Mouse (Mus musculus): ENCODE measurements around the gene Hes2. TPM values are rescaled to one million over a fixed set of nuclear protein-coding genes. Genes with fewer than 3 reads are reported as not detected.

Hes2 gene
- polyA plus RNA-seq, 1 experiment from 2014 or later, result 0.13 TPM

DNA sequence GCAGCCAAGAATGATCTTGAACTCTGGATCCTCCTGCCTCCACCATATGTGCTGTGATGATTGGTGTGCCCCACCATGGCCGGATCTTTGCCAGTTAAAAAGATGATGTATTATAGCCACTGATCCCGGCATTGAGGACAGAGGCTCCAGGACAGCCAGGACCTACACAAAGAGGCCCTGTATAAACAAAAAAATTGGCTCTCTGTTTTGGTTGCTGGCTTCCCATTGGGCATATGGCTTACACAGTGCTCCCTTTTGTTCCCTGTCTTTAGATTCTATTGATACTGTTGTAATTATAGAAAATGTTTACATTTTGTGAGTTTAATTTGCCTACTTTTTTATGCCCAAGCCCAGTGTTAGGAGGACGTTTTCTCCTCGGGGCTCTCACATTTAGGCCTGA lies 33.9 kb downstream of the Hes2 start:
- Histone ChIP-seq H3K27ac (replicated peaks) (no peak overlapping the region), H3K4me2 (no peak overlapping the region), H3K9ac (no peak overlapping the region), H3K27me3 (no peaks in the 10 kb centered on the region), H3K9me3 (no peaks in the 10 kb centered on the region), H3K4me1 (replicated peaks) (peaks cover 26% of the 10 kb centered on the region), H3K4me3 (no peak overlapping the region), H3K36me3 (no peaks in the 10 kb centered on the region)
- ATAC-seq (ENCODE audit: low read depth), result no peak
- 51% methylated on average over 4 of the region's 4 CpGs for WGBS

- H3K9me3 ChIP-seq, result no peaks in the 10 kb centered on the region
- WGBS, result 94% methylated on average over 3 of the region's 3 CpGs
- no peaks in the 10 kb centered on the region for H3K27me3 ChIP-seq
- H3K4me1 ChIP-seq (replicated peaks), result peaks cover 26% of the 10 kb centered on the region
- no peak overlapping the region for H3K27ac ChIP-seq (replicated peaks)
- no peak overlapping the region for H3K9ac ChIP-seq
- no peak overlapping the region for H3K4me3 ChIP-seq
- no peaks in the 10 kb centered on the region for H3K36me3 ChIP-seq
- H3K4me2 ChIP-seq, result no peak overlapping the region
- no peak for ATAC-seq (ENCODE audit: low read depth)
Measured at GRCm38 (mm10) chr4:152194476-152195175, 36.0 kb downstream of the Hes2 start.

DNA sequence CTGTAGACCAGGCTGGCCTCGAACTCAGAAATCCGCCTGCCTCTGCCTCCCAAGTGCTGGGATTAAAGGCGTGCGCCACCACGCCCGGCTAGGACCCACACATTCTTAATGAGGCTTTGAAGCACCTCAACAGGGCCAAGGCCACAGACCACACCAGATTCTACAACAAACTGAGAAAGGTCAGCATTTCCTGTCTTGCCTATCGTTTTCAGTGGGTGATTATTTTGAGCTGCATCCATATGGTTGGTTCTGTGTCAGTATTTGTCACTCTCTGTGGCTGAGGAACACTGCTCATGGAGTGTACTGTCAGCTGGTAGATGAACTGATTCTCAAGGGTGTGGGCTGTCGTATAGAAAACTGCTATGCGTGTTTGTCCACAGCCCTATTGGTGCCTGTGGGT lies 37.6 kb downstream of the Hes2 start:
- 94% methylated on average over 9 of the region's 9 CpGs for WGBS
- H3K4me3 ChIP-seq, result no peak overlapping the region
- H3K4me2 ChIP-seq, result no peak overlapping the region
- H3K9me3 ChIP-seq, result no peaks in the 10 kb centered on the region
- H3K4me1 ChIP-seq (replicated peaks), result peaks cover 12% of the 10 kb centered on the region; the same call in 1 of the 2 replicates
- no peak overlapping the region for H3K27ac ChIP-seq (replicated peaks)
- ATAC-seq (ENCODE audit: low read depth), result no peak
- H3K27me3 ChIP-seq, result no peaks in the 10 kb centered on the region
- no peaks in the 10 kb centered on the region for H3K36me3 ChIP-seq
- no peak overlapping the region for H3K9ac ChIP-seq

DNA sequence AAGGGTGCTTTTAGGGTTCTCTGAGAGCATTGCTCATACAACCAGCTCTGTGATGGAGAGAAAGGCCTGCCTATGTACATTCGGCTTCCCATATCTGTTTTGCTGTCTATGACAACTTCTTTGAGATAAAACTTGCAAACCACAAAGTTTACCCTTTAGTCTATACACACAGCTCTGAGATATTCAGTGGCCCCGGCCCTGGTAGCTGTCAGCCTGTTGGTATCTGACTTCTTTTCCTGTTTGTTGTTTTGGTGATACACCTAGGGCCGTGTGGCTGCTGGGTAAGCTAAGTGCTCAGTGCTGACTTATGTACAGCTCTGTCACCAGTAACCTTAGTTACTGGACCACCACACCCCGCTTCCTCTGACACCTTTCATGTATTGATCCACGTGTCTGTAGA lies 38.9 kb downstream of the Hes2 start:
- no peaks in the 10 kb centered on the region for H3K36me3 ChIP-seq
- H3K4me2 ChIP-seq, result no peak overlapping the region
- no peak overlapping the region for H3K27ac ChIP-seq (replicated peaks)
- no peak overlapping the region for H3K9ac ChIP-seq
- ATAC-seq (ENCODE audit: low read depth), result no peak
- no peaks in the 10 kb centered on the region for H3K9me3 ChIP-seq
- peaks cover 16% of the 10 kb centered on the region for H3K4me1 ChIP-seq (replicated peaks)
- no peaks in the 10 kb centered on the region for H3K27me3 ChIP-seq
- 83% methylated on average over 5 of the region's 5 CpGs for WGBS
- H3K4me3 ChIP-seq, result no peak overlapping the region

DNA sequence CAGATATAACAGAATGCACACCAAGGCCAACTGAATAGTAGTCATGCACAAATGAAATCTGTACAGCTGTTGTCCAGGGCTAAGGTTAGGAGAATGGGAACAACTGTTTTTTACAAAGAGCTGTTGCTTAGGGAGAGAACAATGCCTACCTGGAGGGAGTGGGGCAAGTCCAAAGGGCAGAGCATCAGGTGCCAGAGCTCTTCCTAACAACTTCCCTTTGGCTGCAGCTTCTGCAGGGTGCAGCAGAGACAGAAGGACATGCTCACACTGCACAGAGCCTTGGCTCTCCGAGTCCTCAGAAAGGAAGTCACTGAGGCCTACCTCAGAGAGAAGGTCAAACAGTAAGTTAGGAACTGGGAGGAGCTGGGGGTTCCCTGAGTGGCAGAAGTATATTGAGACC lies 41.0 kb downstream of the Hes2 start:
- Histone ChIP-seq H3K4me2 (no peak overlapping the region), H3K36me3 (no peaks in the 10 kb centered on the region), H3K27ac (replicated peaks) (no peak overlapping the region), H3K9ac (no peak overlapping the region), H3K27me3 (no peaks in the 10 kb centered on the region), H3K4me1 (replicated peaks) (peaks cover 12% of the 10 kb centered on the region; the same call in 1 of the 2 replicates), H3K4me3 (no peak overlapping the region), H3K9me3 (no peaks in the 10 kb centered on the region)
- no peak for ATAC-seq (ENCODE audit: low read depth)
- 76% methylated on average over 1 of the region's 1 CpGs for WGBS

GRCm38 (mm10) chr4:152201492-152201891 lies 42.8 kb downstream of the Hes2 start:
- Histone ChIP-seq H3K4me3 (no peak overlapping the region), H3K27ac (replicated peaks) (no peak overlapping the region), H3K9me3 (no peaks in the 10 kb centered on the region), H3K27me3 (no peaks in the 10 kb centered on the region), H3K36me3 (no peaks in the 10 kb centered on the region), H3K4me2 (no peak overlapping the region), H3K4me1 (replicated peaks) (peaks cover 22% of the 10 kb centered on the region; the same call in 1 of the 2 replicates), H3K9ac (no peak overlapping the region)
- 82% methylated on average over 6 of the region's 6 CpGs for WGBS
- ATAC-seq (ENCODE audit: low read depth), result no peak

DNA sequence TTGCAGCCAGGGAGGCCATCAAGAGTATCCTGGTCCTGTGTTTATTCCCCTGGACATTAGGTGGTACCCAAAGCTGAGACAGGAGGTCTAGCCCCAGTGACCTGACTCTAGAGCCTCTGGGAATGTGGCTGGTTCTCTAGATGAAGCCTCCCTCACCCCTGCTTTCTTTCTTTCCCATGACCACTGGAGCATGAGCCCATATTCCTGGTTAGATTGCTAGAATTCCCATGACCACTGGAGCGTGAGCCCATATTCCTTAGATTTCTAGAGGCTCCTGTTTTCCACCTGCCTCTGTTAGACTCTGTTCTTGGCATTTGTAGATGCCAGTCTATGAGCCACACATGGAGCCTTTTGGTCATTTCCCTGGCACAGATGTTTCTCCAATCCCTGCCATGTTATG lies 43.8 kb downstream of the Hes2 start:
- H3K4me2 ChIP-seq, result no peak overlapping the region
- H3K9ac ChIP-seq, result no peak overlapping the region
- no peaks in the 10 kb centered on the region for H3K9me3 ChIP-seq
- no peaks in the 10 kb centered on the region for H3K27me3 ChIP-seq
- H3K4me3 ChIP-seq, result no peak overlapping the region
- H3K4me1 ChIP-seq (replicated peaks), result peaks cover 22% of the 10 kb centered on the region; the same call in 1 of the 2 replicates
- H3K27ac ChIP-seq (replicated peaks), result no peak overlapping the region
- ATAC-seq (ENCODE audit: low read depth), result no peak
- H3K36me3 ChIP-seq, result no peaks in the 10 kb centered on the region
- WGBS, result 97% methylated on average over 1 of the region's 1 CpGs

DNA sequence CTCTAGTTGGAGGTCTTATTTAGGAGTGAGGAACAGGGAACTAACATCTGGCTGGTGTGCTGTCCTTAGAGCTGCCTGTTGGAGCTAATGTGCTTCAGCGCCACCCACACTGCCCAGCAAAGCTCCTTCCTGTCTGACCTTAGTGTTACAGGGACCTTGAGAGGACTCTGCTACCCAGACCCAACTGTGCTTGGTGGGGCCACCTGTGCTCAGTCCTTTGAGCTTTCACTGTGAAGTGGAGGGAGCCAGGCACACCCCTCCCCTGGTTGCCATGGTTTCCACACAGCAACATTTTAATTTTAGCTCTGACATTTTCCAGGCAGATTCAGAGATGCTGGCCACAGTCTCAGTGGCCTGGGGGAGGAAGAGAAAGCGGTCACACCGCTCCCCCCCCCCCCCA lies 44.2 kb downstream of the Hes2 start:
- Histone ChIP-seq H3K27ac (replicated peaks) (no peak overlapping the region), H3K4me3 (no peak overlapping the region), H3K9ac (no peak overlapping the region), H3K4me1 (replicated peaks) (peaks cover 22% of the 10 kb centered on the region; the same call in 1 of the 2 replicates), H3K36me3 (no peaks in the 10 kb centered on the region), H3K4me2 (no peak overlapping the region), H3K27me3 (no peaks in the 10 kb centered on the region), H3K9me3 (no peaks in the 10 kb centered on the region)
- 89% methylated on average over 3 of the region's 3 CpGs for WGBS
- ATAC-seq (ENCODE audit: low read depth), result no peak

GRCm38 (mm10) chr4:152204663-152205062 lies 46.0 kb downstream of the Hes2 start:
- peaks cover 22% of the 10 kb centered on the region; the same call in 1 of the 2 replicates for H3K4me1 ChIP-seq (replicated peaks)

GRCm38 (mm10) chr4:152206199-152206598 lies 47.5 kb downstream of the Hes2 start:
- no peak for ATAC-seq (ENCODE audit: low read depth)
- H3K27ac ChIP-seq (replicated peaks), result no peak overlapping the region
- H3K4me3 ChIP-seq, result no peak overlapping the region
- WGBS, result 60% methylated on average over 6 of the region's 6 CpGs
- no peaks in the 10 kb centered on the region for H3K9me3 ChIP-seq
- 0 out of 2 replicates have a peak, but pooled peaks cover 3% of the 10 kb centered on the region for H3K36me3 ChIP-seq
- no peak overlapping the region for H3K4me2 ChIP-seq
- H3K4me1 ChIP-seq (replicated peaks), result peaks cover 21% of the 10 kb centered on the region; the same call in 1 of the 2 replicates
- no peaks in the 10 kb centered on the region for H3K27me3 ChIP-seq
- H3K9ac ChIP-seq, result no peak overlapping the region; the same call in 1 of the 2 replicates

More at GRCm38 (mm10) chr4:152204663-152205062, 46.0 kb downstream of the Hes2 start:
- Histone ChIP-seq H3K27ac (replicated peaks) (no peak overlapping the region), H3K4me3 (no peak overlapping the region), H3K36me3 (no peaks in the 10 kb centered on the region), H3K9me3 (no peaks in the 10 kb centered on the region), H3K9ac (no peak overlapping the region), H3K27me3 (no peaks in the 10 kb centered on the region), H3K4me2 (no peak overlapping the region)
- ATAC-seq (ENCODE audit: low read depth), result no peak
- WGBS, result 90% methylated on average over 6 of the region's 6 CpGs

DNA sequence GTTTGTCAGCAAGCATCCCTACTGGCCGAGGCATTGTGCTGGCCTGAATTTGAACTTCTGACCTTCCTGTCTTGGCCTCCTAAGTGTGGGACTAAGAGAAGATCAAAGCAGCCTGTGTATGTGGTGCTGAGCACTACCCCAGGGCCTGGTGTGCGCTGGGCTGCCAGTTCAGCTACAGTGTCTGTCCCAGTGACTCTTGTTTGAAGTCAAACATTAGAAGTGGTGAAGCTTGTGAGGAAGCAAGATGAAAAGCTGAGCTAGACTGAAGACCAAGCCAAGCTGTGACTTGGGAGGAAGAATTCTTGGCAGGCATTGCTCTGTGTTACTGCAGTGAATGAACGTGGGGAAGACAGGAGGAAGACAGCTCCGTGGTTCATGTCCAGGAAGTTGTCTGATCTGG lies 51.0 kb downstream of the Hes2 start:
- ATAC-seq (ENCODE audit: low read depth), result no peak
- Histone ChIP-seq H3K4me3 (no peak overlapping the region), H3K9me3 (no peaks in the 10 kb centered on the region), H3K4me1 (replicated peaks) (peaks cover 23% of the 10 kb centered on the region), H3K36me3 (0 out of 2 replicates have a peak, but pooled peaks cover 3% of the 10 kb centered on the region), H3K27me3 (peaks cover 13% of the 10 kb centered on the region), H3K9ac (no peak overlapping the region), H3K4me2 (no peak overlapping the region), H3K27ac (replicated peaks) (no peak overlapping the region)
- 46% methylated on average over 4 of the region's 4 CpGs for WGBS
